Mouse (Mus musculus): ENCODE data around the gene Hspbap1.

- no peak for TF ChIP-seq CTCF (IDR thresholded peaks at IDR 0.05; ENCODE audit: low read depth)
- TF ChIP-seq EP300 (IDR thresholded peaks at IDR 0.05; ENCODE audit: low read depth) = no peak
These were observed 18.3 kb upstream of the Hspbap1 start for GRCm38 (mm10) chr16:35751841-35752240.
